Mouse (Mus musculus): ENCODE results near the gene Acap1.
"Not testable (repeated sequence)": the region's sequence is repeated elsewhere in the genome, so short reads cannot be mapped to it uniquely, and the experiment has no call there.

The Acap1 gene

GRCm38 (mm10) chr11:69870289-69871069 lies 24.9 kb downstream of the Acap1 start:
- DNase-seq, result no peak

- DNase-seq, result no peak
Measured at GRCm38 (mm10) chr11:69867335-69867734, 28.0 kb downstream of the Acap1 start.

- DNase-seq, result no peak
Measured at GRCm38 (mm10) chr11:69865561-69865960, 29.8 kb downstream of the Acap1 start.

GRCm38 (mm10) chr11:69864138-69864860 lies 31.0 kb downstream of the Acap1 start:
- no peak for DNase-seq

GRCm38 (mm10) chr11:69863729-69864128 lies 31.6 kb downstream of the Acap1 start:
- not testable (repeated sequence) for DNase-seq

GRCm38 (mm10) chr11:69858113-69858998 lies 37.0 kb downstream of the Acap1 start, which contains the start of gene Tnk1:
Gene Tnk1 (minus strand): TSS chr11:69858730.
- peak; percentile 63 for DNase-seq

- peak; percentile 65 for DNase-seq
Measured at GRCm38 (mm10) chr11:69855347-69855746, 40.0 kb downstream of the Acap1 start.

GRCm38 (mm10) chr11:69854680-69855079 lies 40.7 kb downstream of the Acap1 start:
- no peak for DNase-seq

GRCm38 (mm10) chr11:69853994-69854393 lies 41.3 kb downstream of the Acap1 start:
- peak; percentile 47 for DNase-seq

GRCm38 (mm10) chr11:69850754-69851153 lies 44.6 kb downstream of the Acap1 start:
- DNase-seq, result no peak

- no peak for DNase-seq
Measured at GRCm38 (mm10) chr11:69849884-69850283, 45.5 kb downstream of the Acap1 start.

- no peak for DNase-seq
Measured at GRCm38 (mm10) chr11:69849128-69849527, 46.2 kb downstream of the Acap1 start.

- no peak for DNase-seq
Measured at GRCm38 (mm10) chr11:69848021-69848420, 47.3 kb downstream of the Acap1 start.

GRCm38 (mm10) chr11:69846738-69847688 lies 48.3 kb downstream of the Acap1 start:
- DNase-seq, result peak; percentile 58

GRCm38 (mm10) chr11:69846198-69846680 lies 49.1 kb downstream of the Acap1 start, which contains the start of gene Plscr3:
Gene Plscr3 (plus strand): TSS chr11:69846376.
- peak; percentile 97 for DNase-seq

GRCm38 (mm10) chr11:69838714-69839104 lies 56.6 kb downstream of the Acap1 start:
- DNase-seq, result peak; percentile 45

- peak; percentile 97 for DNase-seq
Measured at GRCm38 (mm10) chr11:69837952-69838713, 57.2 kb downstream of the Acap1 start, which contains the start of gene Tmem256. Gene Tmem256 (plus strand): TSS chr11:69838514.

- no peak for DNase-seq
Measured at GRCm38 (mm10) chr11:69837604-69837951, 57.8 kb downstream of the Acap1 start, which contains the start of gene Nlgn2. Gene Nlgn2 (minus strand): TSS chr11:69837784.

GRCm38 (mm10) chr11:69836703-69837576 lies 58.4 kb downstream of the Acap1 start:
- peak; percentile 63 for DNase-seq

- DNase-seq, result no peak
Measured at GRCm38 (mm10) chr11:69835966-69836335, 59.4 kb downstream of the Acap1 start.

All from kidney, postnatal 10 days (tissue).